Mouse (Mus musculus): ENCODE results near the gene Iqcf6.

- TF ChIP-seq CTCF (IDR thresholded peaks at IDR 0.05; ENCODE audit: low read depth) (no peak), EP300 (optimal IDR thresholded peaks at IDR 0.05) (no peak)
These were observed 12.4 kb upstream of the Iqcf6 start for GRCm38 (mm10) chr9:106613951-106614350.

All from stomach, postnatal 0 days (tissue).